Mouse (Mus musculus): ENCODE measurements around the gene BC030499. TPM values are rescaled to one million over a fixed set of nuclear protein-coding genes. Genes with fewer than 3 reads are reported as not detected.

BC030499 gene
- polyA plus RNA-seq, 1 experiment from 2014 or later = 0.45 TPM

DNA sequence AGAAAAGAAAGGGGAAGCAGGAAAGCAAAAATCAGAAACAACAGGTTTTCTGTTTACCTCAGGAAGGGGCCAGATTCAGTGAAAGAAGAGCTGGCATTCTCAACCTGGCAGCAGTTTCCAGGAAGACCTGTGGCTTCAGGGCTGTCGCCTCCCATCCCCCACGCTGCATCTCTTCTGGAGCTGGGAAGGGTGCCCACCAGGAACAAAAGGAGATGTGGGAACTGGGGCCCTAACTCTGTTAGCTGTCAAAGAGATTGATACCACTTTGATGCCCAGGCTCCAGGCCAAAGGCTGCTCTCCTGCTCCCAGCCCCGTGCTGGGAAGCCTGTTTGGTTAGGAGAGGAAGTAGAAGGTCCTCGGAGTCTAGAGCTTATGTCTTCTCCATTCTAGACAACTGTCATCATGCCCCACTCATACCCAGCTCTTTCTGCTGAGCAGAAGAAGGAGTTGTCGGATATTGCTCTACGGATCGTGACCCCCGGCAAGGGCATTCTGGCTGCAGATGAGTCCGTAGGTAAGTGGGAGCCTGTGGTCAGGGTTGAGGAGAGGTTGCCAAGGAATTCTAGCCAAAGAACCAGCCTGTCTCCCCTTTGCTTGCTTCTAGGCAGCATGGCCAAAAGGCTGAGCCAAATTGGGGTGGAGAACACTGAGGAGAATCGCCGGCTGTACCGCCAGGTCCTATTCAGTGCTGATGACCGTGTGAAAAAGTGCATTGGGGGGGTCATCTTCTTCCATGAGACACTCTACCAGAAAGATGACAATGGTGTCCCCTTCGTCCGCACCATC lies 33.6 kb downstream of the BC030499 start:
- H3K4me2 ChIP-seq = no peak overlapping the region
- H3K27me3 ChIP-seq (ENCODE audit: insufficient read depth, low read length) = no peaks in the 10 kb centered on the region
- H3K4me3 ChIP-seq (ENCODE audit: low read depth, low read length) = no peak overlapping the region
- WGBS = 84% methylated on average over 15 of the region's 15 CpGs
- ATAC-seq (ENCODE audit: insufficient read depth) (no peak), DNase-seq (no peak)
- no peaks in the 10 kb centered on the region for H3K9me3 ChIP-seq (ENCODE audit: low read depth, low read length)
- no peak for TF ChIP-seq CTCF (IDR thresholded peaks at IDR 0.05; ENCODE audit: low read depth)
- no peak overlapping the region for H3K9ac ChIP-seq
- H3K36me3 ChIP-seq (ENCODE audit: insufficient read depth) = peaks cover 36% of the 10 kb centered on the region
- H3K4me1 ChIP-seq (ENCODE audit: insufficient read depth) = peaks cover 7% of the 10 kb centered on the region; the same call in 1 of the 2 replicates
- no peak overlapping the region; the same call in 1 of the 2 replicates for H3K27ac ChIP-seq (ENCODE audit: low read depth)

DNA sequence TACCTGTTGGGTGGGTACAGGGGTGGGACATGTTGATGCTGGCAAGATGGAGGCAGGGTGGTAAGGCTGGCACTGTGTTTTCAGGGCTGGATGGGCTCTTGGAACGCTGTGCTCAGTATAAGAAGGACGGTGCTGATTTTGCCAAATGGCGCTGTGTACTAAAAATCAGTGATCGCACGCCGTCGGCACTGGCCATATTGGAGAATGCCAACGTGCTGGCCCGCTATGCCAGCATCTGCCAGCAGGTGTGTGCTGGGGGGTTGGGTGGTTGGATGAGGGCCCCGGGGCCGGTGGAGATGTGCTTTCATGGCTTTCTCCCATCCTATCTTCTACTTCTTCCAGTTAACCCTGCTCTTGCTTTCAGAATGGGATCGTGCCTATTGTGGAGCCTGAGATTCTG lies 34.3 kb downstream of the BC030499 start:
- no peaks in the 10 kb centered on the region for H3K27me3 ChIP-seq (ENCODE audit: insufficient read depth, low read length)
- no peak for ATAC-seq (ENCODE audit: insufficient read depth)
- TF ChIP-seq CTCF (IDR thresholded peaks at IDR 0.05; ENCODE audit: low read depth) = peak; percentile 7; the same call in 1 of the 2 replicates
- no peak overlapping the region for H3K27ac ChIP-seq (ENCODE audit: low read depth)
- H3K4me2 ChIP-seq = no peak overlapping the region
- no peaks in the 10 kb centered on the region for H3K9me3 ChIP-seq (ENCODE audit: low read depth, low read length)
- peaks cover 30% of the 10 kb centered on the region for H3K36me3 ChIP-seq (ENCODE audit: insufficient read depth)
- peaks cover 7% of the 10 kb centered on the region; the same call in 1 of the 2 replicates for H3K4me1 ChIP-seq (ENCODE audit: insufficient read depth)
- no peak for DNase-seq
- no peak overlapping the region for H3K4me3 ChIP-seq (ENCODE audit: low read depth, low read length)
- H3K9ac ChIP-seq = no peak overlapping the region
- WGBS = 93% methylated on average over 12 of the region's 12 CpGs

DNA sequence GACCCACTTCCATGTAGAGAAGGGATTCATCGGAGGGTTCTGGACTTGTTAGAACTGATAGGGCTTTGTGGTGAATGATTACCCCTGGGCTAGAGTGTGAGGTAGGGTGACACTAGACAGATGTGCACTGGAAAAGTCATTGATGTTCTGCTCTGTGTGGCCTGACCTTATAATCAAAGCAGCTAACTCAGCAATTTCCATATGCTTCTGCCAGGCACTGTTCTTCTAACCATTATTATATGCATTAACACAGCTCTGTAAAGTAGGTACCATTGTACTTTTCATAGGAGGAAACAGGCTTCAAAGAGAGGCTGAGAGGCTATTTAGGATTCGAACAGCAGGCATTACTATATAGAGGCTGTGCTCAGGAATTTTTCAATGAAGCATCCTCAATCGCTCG lies 36.6 kb downstream of the BC030499 start:
- H3K9me3 ChIP-seq (ENCODE audit: low read depth, low read length) = no peaks in the 10 kb centered on the region
- no peak overlapping the region for H3K4me2 ChIP-seq
- TF ChIP-seq CTCF (IDR thresholded peaks at IDR 0.05; ENCODE audit: low read depth) = no peak
- H3K27me3 ChIP-seq (ENCODE audit: insufficient read depth, low read length) = no peaks in the 10 kb centered on the region
- ATAC-seq (ENCODE audit: insufficient read depth) (no peak), DNase-seq (no peak)
- peaks cover 6% of the 10 kb centered on the region; the same call in 1 of the 2 replicates for H3K4me1 ChIP-seq (ENCODE audit: insufficient read depth)
- 86% methylated on average over 4 of the region's 4 CpGs for WGBS
- H3K9ac ChIP-seq = no peak overlapping the region
- peak overlapping the region; percentile 87; the same call in 1 of the 2 replicates for H3K4me3 ChIP-seq (ENCODE audit: low read depth, low read length)
- no peak overlapping the region for H3K27ac ChIP-seq (ENCODE audit: low read depth)
- 0 out of 2 replicates have a peak, but pooled peaks cover 8% of the 10 kb centered on the region for H3K36me3 ChIP-seq (ENCODE audit: insufficient read depth)

DNA sequence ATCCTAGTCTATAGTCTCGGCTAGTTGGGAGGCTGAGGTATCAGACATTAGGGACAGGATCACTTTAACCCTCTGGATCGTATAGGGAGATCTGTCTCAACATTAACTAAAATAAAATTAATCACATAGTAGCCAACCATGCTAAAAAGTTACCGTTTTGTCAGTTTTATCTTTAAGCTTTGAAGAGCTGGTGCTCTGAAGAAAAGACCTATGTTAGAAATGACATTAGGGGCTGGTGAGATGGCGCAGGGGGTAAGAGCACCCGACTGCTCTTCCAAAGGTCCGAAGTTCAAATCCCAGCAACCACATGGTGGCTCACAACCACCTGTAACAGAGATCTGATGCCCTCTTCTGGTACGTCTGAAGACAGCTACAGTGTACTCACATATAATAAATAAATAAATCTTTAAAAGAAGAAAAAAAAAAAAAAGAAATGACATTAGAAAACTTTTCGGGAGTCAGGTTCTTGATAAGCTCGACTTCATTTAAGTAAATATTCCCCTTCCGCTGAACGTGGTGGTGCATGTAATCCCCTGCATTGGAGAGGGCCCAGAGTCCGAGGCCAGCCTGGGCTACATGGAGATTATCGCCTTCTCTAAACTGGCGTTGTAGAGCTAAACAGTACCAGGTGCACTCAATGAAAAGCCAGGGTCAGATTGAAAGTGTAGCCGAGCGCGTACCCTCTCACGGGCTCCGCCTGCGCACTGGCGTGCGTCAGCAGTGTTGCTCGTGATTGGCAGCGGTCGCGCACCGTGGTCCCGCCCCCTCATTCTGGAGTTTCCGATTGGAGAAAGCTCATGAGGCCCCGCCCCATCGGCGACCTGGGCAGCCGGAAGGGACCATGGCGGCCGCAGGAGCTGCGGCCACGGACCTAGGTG lies 37.2 kb downstream of the BC030499 start, which contains the start of gene Pigs:
Gene Pigs, plus strand, starts transcription at position 782 of the 878 bp plus-strand sequence.
- H3K36me3 ChIP-seq (ENCODE audit: insufficient read depth) = 0 out of 2 replicates have a peak, but pooled peaks cover 2% of the 10 kb centered on the region
- ATAC-seq (ENCODE audit: insufficient read depth) = peak; percentile 95
- peak within 1 kb of the TSS; percentile 82 for H3K4me2 ChIP-seq
- 0 out of 2 replicates have a peak, but pooled peaks have one; percentile 3 for TF ChIP-seq CTCF (IDR thresholded peaks at IDR 0.05; ENCODE audit: low read depth)
- 9% methylated on average over 37 of the region's 37 CpGs for WGBS
- H3K4me3 ChIP-seq (ENCODE audit: low read depth, low read length) = peak within 1 kb of the TSS; percentile 87
- H3K27me3 ChIP-seq (ENCODE audit: insufficient read depth, low read length) = no peaks in the 10 kb centered on the region
- no peaks in the 10 kb centered on the region for H3K4me1 ChIP-seq (ENCODE audit: insufficient read depth)
- no peaks in the 10 kb centered on the region for H3K9me3 ChIP-seq (ENCODE audit: low read depth, low read length)
- peak; percentile 99 for DNase-seq
- H3K27ac ChIP-seq (ENCODE audit: low read depth) = no peak within 1 kb of the TSS
- H3K9ac ChIP-seq = peak within 1 kb of the TSS; percentile 84

DNA sequence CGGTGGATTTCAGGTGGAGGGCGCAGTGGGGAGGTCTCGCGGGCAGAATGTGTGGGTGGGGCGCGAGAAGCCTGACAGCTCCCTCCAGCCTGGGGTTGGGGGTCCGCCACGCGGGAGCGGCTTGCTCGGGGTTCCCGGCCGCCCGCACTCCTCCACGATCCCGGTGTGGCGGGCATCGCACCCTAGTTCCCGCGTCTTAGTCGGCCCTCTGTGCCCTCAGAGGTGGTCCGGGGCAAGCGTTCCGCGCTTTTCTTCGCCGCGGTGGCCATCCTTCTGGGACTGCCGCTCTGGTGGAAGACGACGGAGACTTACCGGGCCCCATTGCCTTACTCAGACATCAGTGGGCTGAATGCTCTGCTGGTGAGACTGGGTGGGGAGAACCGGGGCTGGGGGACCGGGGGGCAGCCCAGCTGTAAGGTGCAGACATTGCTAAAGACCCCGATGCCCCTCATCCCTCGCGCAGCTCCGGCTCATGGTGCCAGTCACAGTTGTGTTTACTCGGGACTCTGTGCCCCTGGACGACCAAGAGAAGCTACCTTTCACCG lies 37.9 kb downstream of the BC030499 start:
- ATAC-seq (ENCODE audit: insufficient read depth) = peak; percentile 72; the same call in 1 of the 2 replicates
- Histone ChIP-seq H3K4me3 (ENCODE audit: low read depth, low read length) (peak overlapping the region; percentile 87), H3K36me3 (ENCODE audit: insufficient read depth) (0 out of 2 replicates have a peak, but pooled peaks cover 5% of the 10 kb centered on the region), H3K4me2 (peak overlapping the region; percentile 82), H3K9ac (peak overlapping the region; percentile 84), H3K27me3 (ENCODE audit: insufficient read depth, low read length) (no peaks in the 10 kb centered on the region), H3K4me1 (ENCODE audit: insufficient read depth) (no peaks in the 10 kb centered on the region), H3K27ac (ENCODE audit: low read depth) (no peak overlapping the region), H3K9me3 (ENCODE audit: low read depth, low read length) (no peaks in the 10 kb centered on the region)
- TF ChIP-seq CTCF (IDR thresholded peaks at IDR 0.05; ENCODE audit: low read depth) = no peak
- under 1% methylated on average over 39 of the region's 41 CpGs for WGBS
- DNase-seq = no peak

DNA sequence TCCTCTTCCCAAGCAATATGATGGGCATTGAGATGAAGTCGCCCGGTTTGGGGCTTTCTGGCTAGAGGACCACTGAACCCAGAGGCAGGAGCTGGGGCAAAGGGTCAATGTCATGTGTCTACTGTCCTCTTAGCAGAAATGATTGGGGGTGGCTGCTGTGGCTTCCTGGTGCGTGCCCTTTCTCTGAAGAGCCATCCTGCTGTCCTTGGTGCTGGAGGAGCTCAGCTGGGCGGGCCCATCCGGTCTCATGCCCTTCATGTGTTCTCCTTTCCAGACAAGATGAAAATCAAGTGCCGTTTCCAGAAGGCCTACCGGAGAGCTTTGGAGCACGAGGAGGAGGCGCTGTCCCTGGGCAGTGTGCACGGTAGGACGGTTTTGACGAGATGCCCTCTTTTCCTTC lies 42.0 kb downstream of the BC030499 start:
- no peak for TF ChIP-seq CTCF (IDR thresholded peaks at IDR 0.05; ENCODE audit: low read depth)
- Histone ChIP-seq H3K27ac (ENCODE audit: low read depth) (no peak overlapping the region), H3K27me3 (ENCODE audit: insufficient read depth, low read length) (no peaks in the 10 kb centered on the region), H3K9ac (no peak overlapping the region), H3K4me1 (ENCODE audit: insufficient read depth) (no peaks in the 10 kb centered on the region), H3K9me3 (ENCODE audit: low read depth, low read length) (no peaks in the 10 kb centered on the region), H3K36me3 (ENCODE audit: insufficient read depth) (peaks cover 24% of the 10 kb centered on the region), H3K4me3 (ENCODE audit: low read depth, low read length) (no peak overlapping the region), H3K4me2 (no peak overlapping the region)
- DNase-seq (no peak), ATAC-seq (ENCODE audit: insufficient read depth) (no peak)
- WGBS = 94% methylated on average over 12 of the region's 12 CpGs

Data from lung, embryonic 14.5 days (tissue).